Mouse (Mus musculus) liver, postnatal 0 days (tissue): ENCODE results near the gene Fto. TPM values are rescaled to one million over a fixed set of nuclear protein-coding genes. Genes with fewer than 3 reads are reported as not detected.

Source experiments
- ATAC-seq: fragments of 200-750 bp; cut with Nextera tagmentation; 2 replicates; pipeline ENCODE4 v1.8.0; 2017; ENCODE audit warnings: mild to moderate bottlenecking, moderate library complexity
- DNase-seq: peaks from one replicate; pipeline ENCODE4 v3.0.0-alpha.2; 2016
- H3K27ac ChIP-seq: fragments of 300-500 bp; sonication (generic); 2 replicates; pipeline ENCODE4 v1.5.1; 2014; ENCODE audit warnings: antibody characterized with exemption, moderate library complexity, mild to moderate bottlenecking, low read depth
- H3K27me3 ChIP-seq: fragments of 300-500 bp; sonication (generic); 2 replicates; pipeline ENCODE4 v1.6.1; 2014; ENCODE audit warnings: low read length, control low read depth, mixed read lengths; ENCODE audit not compliant: insufficient read depth
- H3K36me3 ChIP-seq: fragments of 300-500 bp; sonication (generic); replicated peaks from 2 replicates; pipeline ENCODE4 v1.6.1; 2014; ENCODE audit warnings: mild to moderate bottlenecking, control low read depth, low read length, moderate library complexity, mixed read lengths; ENCODE audit not compliant: insufficient read depth
- H3K4me1 ChIP-seq: fragments of 300-500 bp; sonication (generic); 2 replicates; pipeline ENCODE4 v1.6.1; 2014; ENCODE audit warnings: antibody characterized with exemption, mild to moderate bottlenecking, control low read depth; ENCODE audit not compliant: insufficient read depth
- H3K4me2 ChIP-seq: fragments of 300-500 bp; sonication (generic); 2 replicates; pipeline ENCODE4 v1.6.1; 2014; ENCODE audit warnings: low read depth, mild to moderate bottlenecking, low read length, moderate library complexity, mixed read lengths
- H3K4me3 ChIP-seq: fragments of 300-500 bp; sonication (generic); 2 replicates; pipeline ENCODE4 v1.5.1; 2014; ENCODE audit warnings: low read depth, low read length
- H3K9ac ChIP-seq: fragments of 300-500 bp; sonication (generic); replicated peaks from 2 replicates; pipeline ENCODE4 v1.6.1; 2014; ENCODE audit warnings: mild to moderate bottlenecking, moderate library complexity
- H3K9me3 ChIP-seq: fragments of 300-500 bp; sonication (generic); 2 replicates; pipeline ENCODE4 v1.6.1; 2016; ENCODE audit warnings: mild to moderate bottlenecking, control low read depth, low read length, mixed read lengths
- CTCF ChIP-seq: sonication (generic); IDR thresholded peaks from 2 replicates; pipeline ENCODE4 v1.5.1; 2016; ENCODE audit warnings: antibody characterized with exemption, low read depth
- EP300 ChIP-seq: IDR thresholded peaks from 2 replicates; pipeline ENCODE4 v1.6.1; 2016; ENCODE audit warnings: antibody characterized with exemption, low read depth, mild to moderate bottlenecking
- WGBS: fragments of 180-500 bp; shearing (Covaris S2); extraction: QIAGEN DNeasy Blood & Tissue Kit; methylation state at CpG from one replicate; pipeline ENCODE4 v1.1.7; 2014; ENCODE audit not compliant: insufficient replicate concordance; 5-methylcytosine and 5-hydroxymethylcytosine counted together
- polyA plus RNA-seq: library from polyadenylated mRNA; unstranded; fragments of >200 nt; fragmentation: Nextera tagmentation; extraction: Ambion mirVana; gene quantifications from 2 replicates; pipeline ENCODE4 v1.2.1, GENCODE M21; 2015

The Fto gene
- polyA plus RNA-seq, 1 experiment from 2014 or later, result 10.8 TPM

DNA sequence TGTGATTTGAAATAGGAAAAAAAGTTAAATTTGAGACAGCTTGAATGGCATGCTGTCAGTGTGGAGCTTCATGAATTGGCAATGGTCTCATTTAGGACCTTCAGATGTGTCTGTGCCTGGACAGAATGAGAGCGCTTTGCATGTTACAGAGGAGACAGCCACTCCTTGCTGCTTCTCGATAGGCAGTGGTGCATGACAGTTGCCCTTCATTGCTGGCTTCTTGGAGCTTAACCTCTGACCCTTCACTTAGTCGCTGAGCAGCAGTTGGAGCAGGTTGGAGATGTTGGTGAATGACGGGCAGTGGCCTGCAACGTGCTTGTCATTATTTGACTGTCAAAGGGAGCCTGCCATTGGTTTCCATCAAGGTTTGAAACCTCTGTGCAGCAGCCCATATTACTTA, 28.9 kb downstream of the Fto start:
- peaks cover 9% of the 10 kb centered on the region for H3K4me1 ChIP-seq

DNA sequence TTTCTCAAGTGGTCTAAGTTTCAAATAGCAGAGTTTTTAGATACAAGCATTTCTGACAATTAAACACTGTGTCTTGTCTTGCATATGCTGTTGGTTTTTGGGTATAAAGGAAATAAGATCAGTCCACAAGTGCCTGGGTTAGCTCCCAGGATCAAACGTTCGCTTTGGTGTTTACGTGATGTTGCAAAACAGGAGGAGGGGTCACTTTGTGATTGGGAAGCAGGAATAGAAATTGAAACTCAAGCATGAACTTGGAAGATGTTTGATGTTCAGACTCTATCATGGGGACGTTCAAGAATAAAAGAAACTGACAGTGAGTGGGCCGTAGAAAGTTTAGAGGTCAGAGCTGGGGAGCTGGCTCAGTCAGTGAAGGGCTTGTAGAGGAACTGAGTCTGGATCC, 29.5 kb downstream of the Fto start:
- H3K4me2 ChIP-seq, result peak overlapping the region; percentile 26; the same call in 1 of the 2 replicates
- no peak; the same call in 1 of the 2 replicates for ATAC-seq
- H3K4me3 ChIP-seq, result no peak overlapping the region
- no peaks in the 10 kb centered on the region for H3K36me3 ChIP-seq
- no peak overlapping the region for H3K9ac ChIP-seq
- 48% methylated on average over 5 of the region's 5 CpGs for WGBS
- TF ChIP-seq CTCF, result no peak
- TF ChIP-seq EP300, result no peak
- peaks cover 13% of the 10 kb centered on the region for H3K4me1 ChIP-seq
- no peak overlapping the region for H3K27ac ChIP-seq
- H3K27me3 ChIP-seq, result no peaks in the 10 kb centered on the region
- no peaks in the 10 kb centered on the region for H3K9me3 ChIP-seq
- DNase-seq, result no peak

More for the DNA sequence above, 28.9 kb downstream of the Fto start:
- Histone ChIP-seq H3K9ac (no peak overlapping the region), H3K27ac (no peak overlapping the region), H3K36me3 (no peaks in the 10 kb centered on the region), H3K4me3 (no peak overlapping the region), H3K9me3 (no peaks in the 10 kb centered on the region), H3K27me3 (no peaks in the 10 kb centered on the region), H3K4me2 (no peak overlapping the region)
- WGBS, result 69% methylated on average over 5 of the region's 5 CpGs
- ATAC-seq, result no peak
- no peak for DNase-seq
- TF ChIP-seq CTCF (no peak), EP300 (no peak)

DNA sequence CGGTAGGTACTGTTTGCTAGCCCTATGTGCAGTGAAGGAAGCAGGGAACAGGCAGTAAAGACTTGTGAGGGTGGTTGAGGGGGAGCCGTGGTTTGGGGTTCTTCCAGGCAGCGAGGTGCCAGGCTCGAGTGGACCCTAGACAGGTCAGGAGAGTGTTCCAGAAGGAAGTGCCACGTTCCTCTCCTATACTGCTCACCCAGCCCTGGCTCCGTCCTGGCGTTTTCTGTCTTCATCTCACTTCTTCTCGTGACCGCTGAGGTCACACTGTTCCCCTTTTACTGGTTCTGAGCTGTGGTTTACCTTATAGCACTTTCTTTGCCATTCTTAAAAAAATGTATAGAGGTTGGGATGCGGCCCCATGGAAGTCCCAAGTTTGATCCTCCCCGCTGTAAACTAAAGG, 31.3 kb downstream of the Fto start:
- no peaks in the 10 kb centered on the region; the same call in 1 of the 2 replicates for H3K36me3 ChIP-seq
- no peak overlapping the region for H3K4me3 ChIP-seq
- no peaks in the 10 kb centered on the region for H3K9me3 ChIP-seq
- H3K27me3 ChIP-seq, result no peaks in the 10 kb centered on the region
- WGBS, result 65% methylated on average over 11 of the region's 11 CpGs
- H3K4me2 ChIP-seq, result 0 out of 2 replicates have a peak overlapping the region, but pooled peaks have one; percentile 2
- ATAC-seq (no peak), DNase-seq (no peak)
- TF ChIP-seq EP300, result no peak
- no peak for TF ChIP-seq CTCF
- peaks cover 13% of the 10 kb centered on the region for H3K4me1 ChIP-seq
- no peak overlapping the region for H3K9ac ChIP-seq
- no peak overlapping the region for H3K27ac ChIP-seq

DNA sequence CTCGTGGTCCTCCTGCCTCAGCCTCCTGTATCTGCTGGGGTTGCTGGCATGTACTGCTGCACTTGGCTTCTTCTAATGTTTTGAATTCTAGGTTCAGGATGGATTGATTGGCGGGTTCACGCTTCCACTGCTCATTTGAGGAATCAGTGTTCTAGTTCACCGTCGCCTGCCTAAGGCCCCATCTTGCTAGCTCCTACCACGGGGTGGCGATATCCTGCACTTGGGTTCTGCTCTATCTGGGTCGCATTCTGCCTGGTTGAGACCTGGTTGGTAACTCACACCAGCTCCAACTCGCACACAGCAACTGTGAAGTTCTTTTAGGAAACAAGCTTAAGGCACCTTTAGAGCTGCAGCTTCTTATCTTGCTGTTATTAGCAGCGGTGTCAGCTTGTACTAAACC, 33.8 kb downstream of the Fto start:
- Histone ChIP-seq H3K4me3 (no peak overlapping the region), H3K36me3 (no peaks in the 10 kb centered on the region; the same call in 1 of the 2 replicates), H3K9me3 (no peaks in the 10 kb centered on the region), H3K27ac (no peak overlapping the region), H3K27me3 (no peaks in the 10 kb centered on the region), H3K9ac (no peak overlapping the region), H3K4me1 (peaks cover 13% of the 10 kb centered on the region), H3K4me2 (no peak overlapping the region)
- ATAC-seq (no peak), DNase-seq (no peak)
- TF ChIP-seq CTCF (no peak), EP300 (no peak)
- 73% methylated on average over 10 of the region's 10 CpGs for WGBS

DNA sequence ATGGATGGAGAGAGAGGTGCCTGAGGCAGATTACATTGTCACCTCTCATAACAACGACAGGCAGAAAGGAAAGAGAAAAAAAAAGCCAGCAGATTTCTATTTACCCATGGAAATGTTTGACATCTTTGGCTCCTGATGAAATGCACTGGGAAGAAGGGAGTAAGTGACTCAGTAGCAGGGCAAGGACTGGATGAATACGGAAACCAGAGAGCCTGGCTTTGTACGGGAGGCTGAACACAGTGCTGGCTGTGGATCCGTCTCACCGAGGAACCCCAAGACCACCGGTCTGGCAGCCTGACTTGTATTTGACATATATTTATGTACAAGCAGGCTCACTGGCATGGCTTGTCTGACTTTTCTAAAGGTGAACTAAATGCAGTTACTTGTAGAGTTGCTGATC, 34.3 kb downstream of the Fto start:
- no peak for DNase-seq
- Histone ChIP-seq H3K4me2 (no peak overlapping the region), H3K4me1 (peaks cover 9% of the 10 kb centered on the region), H3K4me3 (no peak overlapping the region), H3K9ac (no peak overlapping the region), H3K27me3 (no peaks in the 10 kb centered on the region), H3K27ac (no peak overlapping the region), H3K9me3 (no peaks in the 10 kb centered on the region), H3K36me3 (no peaks in the 10 kb centered on the region; the same call in 1 of the 2 replicates)
- WGBS, result 68% methylated on average over 6 of the region's 6 CpGs
- ATAC-seq, result no peak
- TF ChIP-seq EP300, result no peak
- no peak for TF ChIP-seq CTCF

DNA sequence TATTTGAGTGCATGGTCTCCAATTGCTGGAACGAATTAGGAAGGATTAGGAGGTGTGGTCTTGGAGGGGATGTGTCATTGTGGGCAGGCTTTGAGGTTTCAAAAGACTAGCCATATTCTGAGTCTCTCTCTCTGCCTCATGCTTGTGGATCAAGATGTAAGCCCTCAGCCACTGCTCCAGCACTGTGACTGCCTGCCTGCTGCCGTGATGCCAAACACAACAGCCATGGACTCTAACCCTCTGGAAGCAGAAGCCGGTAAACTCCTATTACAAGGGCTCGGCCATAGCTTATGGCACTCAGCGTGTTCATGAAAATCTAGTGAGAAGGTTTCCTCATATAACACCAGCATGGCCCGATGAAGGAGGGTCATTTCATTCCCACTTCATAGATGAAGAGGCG, 36.5 kb downstream of the Fto start:
- peaks cover 4% of the 10 kb centered on the region; the same call in 1 of the 2 replicates for H3K4me1 ChIP-seq
- no peaks in the 10 kb centered on the region for H3K27me3 ChIP-seq
- 85% methylated on average over 7 of the region's 7 CpGs for WGBS

DNA sequence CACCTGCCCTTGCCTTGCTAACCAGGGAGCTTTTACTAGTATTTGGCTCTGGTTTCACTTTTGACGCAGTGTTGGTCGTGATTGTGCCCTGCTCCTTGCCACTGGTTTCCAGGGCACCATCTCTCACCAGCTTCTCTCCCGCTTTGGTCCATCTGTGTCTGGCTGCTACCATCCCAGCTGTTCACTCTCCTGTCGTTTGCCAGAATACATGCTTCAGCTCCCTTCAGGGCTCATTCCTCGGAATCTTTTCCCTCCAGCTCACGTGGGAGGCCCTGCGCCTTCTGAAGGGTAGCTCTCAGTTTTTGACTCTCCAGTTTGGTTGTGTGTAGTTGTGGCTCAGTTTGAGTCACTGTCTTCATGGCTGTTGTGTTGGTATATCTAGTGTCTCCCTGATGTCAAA, 37.3 kb downstream of the Fto start:
- no peak overlapping the region for H3K9ac ChIP-seq
- TF ChIP-seq CTCF, result no peak
- no peak for TF ChIP-seq EP300
- H3K36me3 ChIP-seq, result no peaks in the 10 kb centered on the region; the same call in 1 of the 2 replicates
- H3K27ac ChIP-seq, result no peak overlapping the region
- no peak overlapping the region for H3K4me3 ChIP-seq
- no peaks in the 10 kb centered on the region for H3K9me3 ChIP-seq
- DNase-seq, result no peak
- no peak for ATAC-seq
- no peaks in the 10 kb centered on the region for H3K27me3 ChIP-seq
- H3K4me2 ChIP-seq, result no peak overlapping the region
- H3K4me1 ChIP-seq, result peaks cover 4% of the 10 kb centered on the region; the same call in 1 of the 2 replicates
- WGBS, result 86% methylated on average over 7 of the region's 7 CpGs

More for the DNA sequence above, 36.5 kb downstream of the Fto start:
- DNase-seq, result no peak
- no peak for ATAC-seq
- H3K9ac ChIP-seq, result no peak overlapping the region
- no peak overlapping the region for H3K4me2 ChIP-seq
- no peaks in the 10 kb centered on the region for H3K9me3 ChIP-seq
- H3K27ac ChIP-seq, result no peak overlapping the region
- no peak overlapping the region for H3K4me3 ChIP-seq
- H3K36me3 ChIP-seq, result no peaks in the 10 kb centered on the region; the same call in 1 of the 2 replicates
- TF ChIP-seq EP300 (no peak), CTCF (no peak)
